Mouse (Mus musculus) thymus, adult 2 months (tissue): ENCODE measurements around the gene Tuba3b. TPM values are rescaled to one million over a fixed set of nuclear protein-coding genes. Genes with fewer than 3 reads are reported as not detected.

Experiments
- DNase-seq: peaks from one replicate; pipeline ENCODE4 v3.0.0; 2021
- H3K27ac ChIP-seq: fragments of 200-500 bp; 2 replicates; pipeline ENCODE4 v1.5.1; 2012; ENCODE audit warnings: low read length, control low read depth; ENCODE audit not compliant: control insufficient read depth, insufficient read depth
- H3K27me3 ChIP-seq: fragments of 200-500 bp; 2 replicates; pipeline ENCODE4 v1.6.1; 2012; ENCODE audit warnings: mild to moderate bottlenecking, low read length, moderate library complexity, mixed read lengths; ENCODE audit not compliant: control insufficient read depth, insufficient read depth
- H3K36me3 ChIP-seq: fragments of 200-500 bp; 2 replicates; pipeline ENCODE4 v1.6.1; 2012; ENCODE audit warnings: mild to moderate bottlenecking, low read length, moderate library complexity; ENCODE audit not compliant: control insufficient read depth, insufficient read depth
- H3K4me1 ChIP-seq: fragments of 200-500 bp; replicated peaks from 2 replicates; pipeline ENCODE4 v1.6.1; 2012; ENCODE audit warnings: low read length; ENCODE audit not compliant: control insufficient read depth, insufficient read depth
- H3K4me3 ChIP-seq: fragments of 200-500 bp; 2 replicates; pipeline ENCODE4 v1.5.1; 2012; ENCODE audit warnings: mild to moderate bottlenecking, low read length, control low read depth, moderate library complexity; ENCODE audit not compliant: control insufficient read depth, insufficient read depth
- CTCF ChIP-seq: fragments of 200-500 bp; IDR thresholded peaks from 2 replicates; pipeline ENCODE4 v1.5.1; 2012; ENCODE audit warnings: mild to moderate bottlenecking, control low read depth, low read length, moderate library complexity, borderline replicate concordance; ENCODE audit not compliant: control insufficient read depth, poor library complexity, insufficient read depth; ENCODE audit errors: extremely low read depth
- POLR2A ChIP-seq: fragments of 200-500 bp; IDR thresholded peaks from 2 replicates; pipeline ENCODE4 v1.6.1; 2012; ENCODE audit warnings: mild to moderate bottlenecking, low read length, control low read depth, moderate library complexity; ENCODE audit not compliant: control insufficient read depth, poor library complexity, insufficient read depth; ENCODE audit errors: extremely low read depth
- WGBS: fragments of 180-500 bp; shearing (Covaris S2); methylation state at CpG from one replicate; pipeline ENCODE4 v1.1.7; 2018; 5-methylcytosine and 5-hydroxymethylcytosine counted together
- polyA plus RNA-seq: library from polyadenylated mRNA; depleted of rRNA; stranded (reverse); fragments of >200 nt; gene quantifications from 2 replicates; pipeline ENCODE4 v1.2.3, GENCODE M21; 2012

Tuba3b gene
- polyA plus RNA-seq, 1 experiment, result 0.61 TPM

DNA sequence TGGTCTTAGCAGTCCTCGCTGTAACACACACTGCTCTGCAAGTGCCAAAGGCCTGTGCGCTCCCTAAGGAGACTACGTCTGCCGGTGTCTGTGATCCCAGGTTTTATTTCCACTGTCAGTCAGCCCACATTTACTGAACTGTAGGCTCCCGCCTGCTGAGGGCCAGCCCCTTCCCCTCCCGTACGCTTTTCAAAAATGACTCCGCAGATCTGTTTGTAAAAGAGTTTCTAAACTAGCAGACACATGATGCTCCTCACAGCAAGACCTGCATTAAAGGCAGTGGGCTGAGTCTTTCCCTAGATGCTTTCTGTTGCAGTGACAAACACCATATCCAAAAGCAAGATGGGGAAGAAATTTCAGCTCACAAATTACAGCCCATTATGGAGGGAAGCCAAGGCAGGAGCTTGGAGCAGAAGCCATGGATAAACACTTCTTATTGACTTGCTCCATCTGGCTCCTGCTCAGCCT is 23.0 kb upstream of the Tuba3b start:
- Histone ChIP-seq H3K4me1 (no peaks in the 10 kb centered on the region), H3K4me3 (no peak overlapping the region), H3K36me3 (no peaks in the 10 kb centered on the region), H3K27me3 (no peaks in the 10 kb centered on the region), H3K27ac (no peak overlapping the region)
- TF ChIP-seq POLR2A (no peak), CTCF (no peak)
- 93% methylated on average over 8 of the region's 8 CpGs for WGBS
- no peak for DNase-seq

DNA sequence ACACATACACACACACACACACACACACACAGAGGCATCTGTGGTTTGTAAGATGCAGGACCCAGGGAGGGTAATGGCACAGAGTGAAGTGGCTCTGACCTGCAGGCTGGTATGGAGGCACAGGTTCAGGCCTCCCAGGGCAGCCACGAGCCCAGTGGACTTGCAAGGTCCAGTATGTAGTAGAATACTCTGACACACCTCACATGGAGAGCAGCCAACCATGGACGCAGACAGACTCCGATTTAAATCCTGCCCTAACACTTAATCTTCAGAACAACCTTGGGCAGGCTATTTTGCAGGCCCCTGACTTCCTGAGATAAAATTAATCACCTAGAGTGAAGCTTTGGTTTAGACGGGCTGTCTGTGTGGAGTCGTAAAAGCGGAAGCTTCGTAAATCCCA is 21.6 kb upstream of the Tuba3b start:
- no peak overlapping the region for H3K27ac ChIP-seq
- no peaks in the 10 kb centered on the region for H3K27me3 ChIP-seq
- WGBS, result 96% methylated on average over 7 of the region's 7 CpGs
- no peak overlapping the region for H3K4me3 ChIP-seq
- TF ChIP-seq POLR2A, result no peak
- no peak for TF ChIP-seq CTCF
- H3K36me3 ChIP-seq, result no peaks in the 10 kb centered on the region
- no peaks in the 10 kb centered on the region for H3K4me1 ChIP-seq
- DNase-seq, result no peak

DNA sequence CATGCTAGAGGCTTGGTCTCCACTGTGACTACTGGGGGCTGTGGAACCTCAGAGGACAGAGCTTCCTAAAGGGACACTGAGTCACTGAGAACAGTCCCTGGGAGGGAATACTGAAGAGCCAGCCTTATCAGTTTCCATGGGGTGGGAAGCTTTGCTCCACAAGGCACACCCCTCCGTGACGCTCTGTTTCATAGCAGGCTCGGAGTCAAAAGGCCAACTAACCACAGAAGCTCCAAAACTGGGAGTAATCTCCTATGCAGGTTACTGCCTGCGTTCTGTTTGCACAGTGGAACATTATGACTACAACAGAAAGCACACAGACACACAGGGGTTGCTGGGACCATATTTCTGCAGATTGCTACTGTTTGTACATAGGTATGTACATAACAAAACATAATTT is 19.7 kb upstream of the Tuba3b start:
- TF ChIP-seq POLR2A, result no peak
- no peak for TF ChIP-seq CTCF
- no peak for DNase-seq
- Histone ChIP-seq H3K4me3 (no peak overlapping the region), H3K27me3 (no peaks in the 10 kb centered on the region), H3K4me1 (no peaks in the 10 kb centered on the region), H3K36me3 (no peaks in the 10 kb centered on the region), H3K27ac (no peak overlapping the region)
- 96% methylated on average over 4 of the region's 4 CpGs for WGBS

DNA sequence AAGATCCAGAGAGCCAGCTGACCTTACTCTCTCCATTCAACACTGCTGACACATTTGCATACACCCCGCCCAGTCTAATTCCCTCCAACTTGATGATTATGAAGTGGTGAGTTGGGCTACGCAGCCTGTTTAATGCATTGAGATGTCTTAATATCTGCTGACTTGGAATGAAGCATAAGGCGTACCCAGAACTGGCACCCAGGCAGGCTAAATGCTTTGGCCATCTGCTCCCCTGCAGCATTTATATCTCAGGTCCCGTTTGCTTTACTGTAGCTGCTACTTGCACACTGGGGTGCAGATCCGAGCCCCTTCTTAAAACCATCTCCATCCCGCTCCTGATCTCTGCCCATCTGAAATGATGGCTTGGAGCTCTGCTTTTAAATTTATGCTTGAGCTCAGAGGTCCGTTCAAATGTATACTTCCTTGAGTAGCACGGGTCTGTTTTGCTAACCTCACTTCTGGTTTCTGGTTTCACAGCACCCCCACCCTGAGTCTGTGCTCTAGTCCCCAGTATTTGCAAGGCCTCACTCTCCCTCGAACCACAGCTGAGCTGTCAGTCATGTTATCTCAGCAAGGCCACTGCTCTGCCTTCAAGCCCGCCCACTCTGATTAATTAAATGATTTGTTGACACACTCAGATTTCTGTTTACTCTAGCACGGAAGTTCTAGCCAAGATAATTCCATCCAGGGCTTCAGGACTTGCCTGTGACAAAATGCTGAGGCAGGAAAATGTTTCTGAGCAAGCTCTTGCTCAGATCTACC is 16.6 kb upstream of the Tuba3b start:
- Histone ChIP-seq H3K27ac (no peak overlapping the region), H3K4me3 (no peak overlapping the region), H3K27me3 (no peaks in the 10 kb centered on the region), H3K4me1 (peaks cover 4% of the 10 kb centered on the region; the same call in 1 of the 2 replicates), H3K36me3 (no peaks in the 10 kb centered on the region)
- TF ChIP-seq POLR2A (no peak), CTCF (no peak)
- WGBS, result 72% methylated on average over 11 of the region's 11 CpGs
- no peak for DNase-seq

DNA sequence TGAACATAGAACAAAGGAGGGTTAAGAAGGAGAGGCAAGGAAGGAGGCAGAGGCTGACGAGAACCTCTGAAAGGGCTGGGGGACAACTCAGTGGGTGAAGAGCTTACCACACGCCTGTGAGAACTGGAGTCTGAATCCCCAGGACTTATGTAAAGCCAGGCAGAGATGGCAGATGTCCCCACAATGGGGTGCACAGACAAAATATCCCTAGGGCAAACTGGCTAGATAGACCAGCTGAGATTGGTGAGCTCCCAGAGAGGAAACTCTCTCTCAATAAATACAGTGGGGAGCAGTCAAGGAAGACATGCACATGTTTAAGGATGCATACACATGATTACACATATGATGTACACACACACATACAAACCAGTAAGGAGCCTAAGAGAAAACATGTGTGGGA is 11.4 kb upstream of the Tuba3b start:
- no peak overlapping the region for H3K27ac ChIP-seq
- H3K4me3 ChIP-seq, result no peak overlapping the region
- H3K36me3 ChIP-seq, result no peaks in the 10 kb centered on the region
- H3K4me1 ChIP-seq, result peaks cover 6% of the 10 kb centered on the region; the same call in 1 of the 2 replicates
- TF ChIP-seq POLR2A (no peak), CTCF (no peak)
- no peak for DNase-seq
- WGBS, result 28% methylated on average over 2 of the region's 2 CpGs
- H3K27me3 ChIP-seq, result no peaks in the 10 kb centered on the region

DNA sequence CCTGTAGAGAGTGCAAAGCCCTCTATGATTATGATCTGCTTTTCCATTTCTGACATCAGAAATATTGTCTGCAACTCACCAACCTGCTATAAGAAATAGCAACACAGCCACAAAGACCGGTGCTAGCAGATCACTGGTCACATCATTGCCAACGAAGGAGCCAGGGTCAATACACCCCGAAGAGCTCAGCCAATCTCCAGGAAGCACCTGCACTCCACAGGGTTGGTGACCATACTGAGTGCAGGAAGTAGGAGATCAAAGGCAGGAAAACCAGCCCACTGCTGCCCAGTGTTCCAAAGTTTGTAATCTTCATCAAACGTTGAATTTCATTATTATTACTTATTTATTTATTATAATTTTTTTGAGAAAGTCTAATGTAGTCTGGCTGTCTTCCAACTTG is 10.9 kb upstream of the Tuba3b start:
- no peaks in the 10 kb centered on the region for H3K27me3 ChIP-seq
- TF ChIP-seq CTCF, result no peak
- TF ChIP-seq POLR2A, result no peak
- 7% methylated on average over 4 of the region's 4 CpGs for WGBS
- peaks cover 6% of the 10 kb centered on the region; the same call in 1 of the 2 replicates for H3K4me1 ChIP-seq
- DNase-seq, result no peak
- H3K36me3 ChIP-seq, result no peaks in the 10 kb centered on the region
- no peak overlapping the region for H3K4me3 ChIP-seq
- H3K27ac ChIP-seq, result no peak overlapping the region

DNA sequence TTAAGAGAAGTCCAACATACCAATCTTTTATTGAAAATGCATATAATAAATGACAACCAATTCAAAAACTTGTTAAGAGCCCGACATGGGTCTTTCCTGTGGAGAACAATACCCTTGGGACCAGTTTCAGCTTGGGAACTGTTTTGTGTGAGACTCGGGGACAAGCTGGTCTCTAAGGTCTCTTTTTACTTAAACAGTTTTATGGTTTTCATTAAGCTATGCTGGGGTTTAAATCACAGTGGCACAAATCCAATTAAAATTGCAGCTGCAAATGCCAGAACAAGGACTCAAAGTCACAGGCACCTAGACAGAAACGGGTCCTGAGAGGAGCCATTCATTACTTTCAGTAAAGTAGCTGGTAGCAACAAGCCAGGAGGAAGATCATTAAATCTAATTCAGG is 10.4 kb upstream of the Tuba3b start:
- Histone ChIP-seq H3K4me1 (peaks cover 6% of the 10 kb centered on the region; the same call in 1 of the 2 replicates), H3K27me3 (no peaks in the 10 kb centered on the region), H3K36me3 (no peaks in the 10 kb centered on the region), H3K4me3 (no peak overlapping the region), H3K27ac (no peak overlapping the region)
- 72% methylated on average over 3 of the region's 3 CpGs for WGBS
- no peak for TF ChIP-seq CTCF
- TF ChIP-seq POLR2A, result no peak
- no peak for DNase-seq
